Mouse (Mus musculus) embryonic facial prominence, embryonic 14.5 days (tissue): Measurements from ENCODE around the gene Gtf2i. TPM values are rescaled to one million over a fixed set of nuclear protein-coding genes. Genes with fewer than 3 reads are reported as not detected.

Experiments used
- microRNA-seq: library from miRNA; unstranded; fragments of <30 nt; microRNA quantifications from one replicate; pipeline ENCODE4, GENCODE M21; 2016; ENCODE audit warnings: borderline number of aligned reads
- polyA plus RNA-seq: library from polyadenylated mRNA; unstranded; fragments of >200 nt; fragmentation: Nextera tagmentation; extraction: Ambion mirVana; gene quantifications from 2 replicates; pipeline ENCODE4 v1.2.1, GENCODE M21; 2014

The Gtf2i gene
- polyA plus RNA-seq, 1 experiment from 2014 or later: 141 TPM

Small RNAs within 50 kb of the gene (microRNA-seq; reads per million reads assigned to microRNA genes)
- not detected for gene Mir3965

Other genes starting within 250 kb of the Gtf2i start
- 11.7 and 13.5 TPM in 2 replicates for gene Castor2, start 215.0 kb downstream of the Gtf2i start, polyA plus RNA-seq
- gene Rcc1l, start 138.0 kb downstream of the Gtf2i start, polyA plus RNA-seq: 26.1 and 27.3 TPM in 2 replicates
- 6.6 and 7.3 TPM in 2 replicates for gene Gtf2ird2, start 130.7 kb downstream of the Gtf2i start, polyA plus RNA-seq
- gene Ncf1, start 85.1 kb downstream of the Gtf2i start, polyA plus RNA-seq: 7.2 TPM in 2 replicates
- gene Gtf2ird1, start 142.0 kb upstream of the Gtf2i start, polyA plus RNA-seq: 80.3 and 91.2 TPM in 2 replicates
- 4.1 and 4.7 TPM in 2 replicates for gene Clip2, start 237.7 kb upstream of the Gtf2i start, polyA plus RNA-seq
- 0.09 and 0.24 TPM in 2 replicates for gene Syna, start 245.4 kb upstream of the Gtf2i start, polyA plus RNA-seq